Mouse (Mus musculus) activated CD4-positive, CD25-positive, alpha-beta regulatory T cell (primary cell): Measurements from ENCODE around the gene 3110082I17Rik. TPM values are rescaled to one million over a fixed set of nuclear protein-coding genes. Genes with fewer than 3 reads are reported as not detected.

Source experiments
- polyA plus RNA-seq, 2 experiments: library from polyadenylated mRNA; unstranded; fragments of 100-300 nt; shearing (Covaris generic); gene quantifications; one replicate each; pipeline ENCODE4 v1.2.1; 2017

Gene 3110082I17Rik
- polyA plus RNA-seq: 10 to 100 TPM in 1 of 2 experiments, 1 to 10 TPM in 1; 5.3 to 10.3 TPM

GRCm38 (mm10) chr5:139460384-139461067, at the start of gene 3110082I17Rik:
3110082I17Rik (minus strand) TSS chr5:139460527.

DNA sequence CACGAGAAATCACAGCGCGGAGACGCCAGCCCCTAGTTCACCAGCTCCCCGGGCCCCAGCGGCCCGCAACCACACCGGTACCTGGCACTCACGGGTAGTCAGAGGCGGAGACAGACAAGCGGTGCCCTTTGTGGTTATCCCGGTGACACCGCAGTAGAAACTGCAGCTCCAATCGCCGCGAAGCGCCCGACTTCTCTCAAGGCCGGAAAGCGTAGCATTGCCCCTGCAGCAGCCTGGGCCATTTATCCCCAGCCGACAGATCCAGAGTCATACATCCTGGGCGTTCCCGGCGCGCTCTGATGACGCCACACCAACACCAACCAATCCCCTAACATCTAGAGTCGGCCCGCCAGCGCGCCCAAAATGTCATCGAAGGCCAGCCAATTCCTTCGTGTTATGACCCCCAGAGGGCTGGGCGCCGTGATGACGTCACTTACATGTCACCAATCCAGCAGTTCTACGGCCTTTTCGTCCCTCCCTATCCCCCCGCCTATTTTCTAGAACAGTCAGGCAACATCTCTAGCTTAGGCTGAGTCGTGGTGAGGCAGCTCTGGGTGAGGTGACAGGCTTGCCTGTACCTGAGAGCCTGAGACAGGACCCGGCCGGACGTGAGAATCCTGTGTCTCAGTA, 24.0 kb upstream of the 3110082I17Rik start, which contains the start of gene Zfand2a:
Gene Zfand2a, minus strand, starts transcription at position 365 of the 630 bp plus-strand sequence.

DNA sequence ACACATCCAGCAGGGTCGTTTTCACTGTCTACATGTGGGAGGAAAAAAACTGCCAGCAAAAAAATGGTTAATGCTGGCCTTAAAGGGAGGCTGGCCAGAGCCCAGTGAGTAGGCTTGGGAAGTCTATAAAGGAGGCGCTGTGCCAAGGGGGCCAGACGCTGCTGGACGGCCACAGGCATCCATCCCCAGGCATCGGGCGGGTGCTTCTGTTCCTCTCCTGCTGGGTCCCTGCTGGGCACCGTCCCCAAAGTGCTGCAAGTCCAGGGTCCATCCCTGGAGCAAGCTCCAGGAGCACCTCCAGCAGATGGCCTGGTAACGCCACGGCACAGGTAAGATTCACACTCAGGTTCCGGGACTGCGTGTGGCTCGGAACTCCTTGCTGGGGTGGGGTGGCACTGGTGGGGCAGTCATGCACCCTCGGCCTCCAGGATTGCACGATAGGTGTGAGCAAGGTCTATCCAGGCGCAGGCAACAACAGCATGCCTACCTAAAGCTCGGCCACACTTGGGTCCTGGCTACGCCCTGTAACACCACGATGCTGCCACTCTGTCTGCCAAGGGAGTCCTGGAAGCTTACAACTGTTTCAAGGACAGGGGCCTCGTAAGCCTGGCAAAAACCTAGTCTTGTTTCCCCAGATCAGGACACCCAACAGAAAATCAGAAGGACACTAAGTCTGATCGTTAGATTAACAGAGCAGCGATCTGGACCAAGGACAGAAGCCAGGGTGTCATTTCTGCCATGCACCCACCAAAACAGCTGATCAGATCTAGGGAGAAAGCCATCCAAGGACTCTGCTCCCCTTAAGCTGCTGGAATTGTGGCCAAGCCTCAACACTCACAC, 37.1 kb downstream of the 3110082I17Rik start, which contains the start of gene Gper1:
Gene Gper1, plus strand, starts transcription at position 126 of the 840 bp plus-strand sequence.

GRCm38 (mm10) chr5:139404801-139405401, 55.4 kb downstream of the 3110082I17Rik start, which contains the start of gene C130050O18Rik:
C130050O18Rik (plus strand) TSS chr5:139405280.

GRCm38 (mm10) chr5:139377468-139378270, 82.7 kb downstream of the 3110082I17Rik start, which contains the start of gene Gpr146:
Gpr146 (plus strand) TSS chr5:139377697.

GRCm38 (mm10) chr5:139352317-139352716, 108.0 kb downstream of the 3110082I17Rik start, which contains the start of gene Cyp2w1:
Cyp2w1 (plus strand) TSS chr5:139352617.

DNA sequence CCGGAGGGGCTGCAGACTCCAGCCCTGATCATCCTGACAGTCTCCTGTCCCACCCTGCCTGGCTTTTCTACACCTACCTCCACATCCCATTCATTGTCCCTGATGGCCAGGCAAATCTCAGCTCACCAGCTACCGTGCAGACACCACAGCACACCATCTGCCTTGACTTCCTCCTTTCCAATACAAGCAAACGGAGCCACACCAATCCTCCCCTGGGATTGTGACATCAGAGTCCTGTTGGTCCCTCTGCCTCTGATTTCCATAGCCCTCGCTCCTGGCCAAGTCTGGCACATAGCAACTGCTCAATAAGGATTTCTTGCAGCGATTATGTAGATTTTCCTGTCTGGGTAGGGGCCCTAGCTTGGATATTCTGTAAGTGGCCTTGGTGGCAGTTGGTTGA, 109.2 kb downstream of the 3110082I17Rik start, which contains the start of gene Cox19:
Gene Cox19, minus strand, starts transcription at position 285 of the 400 bp plus-strand sequence.

DNA sequence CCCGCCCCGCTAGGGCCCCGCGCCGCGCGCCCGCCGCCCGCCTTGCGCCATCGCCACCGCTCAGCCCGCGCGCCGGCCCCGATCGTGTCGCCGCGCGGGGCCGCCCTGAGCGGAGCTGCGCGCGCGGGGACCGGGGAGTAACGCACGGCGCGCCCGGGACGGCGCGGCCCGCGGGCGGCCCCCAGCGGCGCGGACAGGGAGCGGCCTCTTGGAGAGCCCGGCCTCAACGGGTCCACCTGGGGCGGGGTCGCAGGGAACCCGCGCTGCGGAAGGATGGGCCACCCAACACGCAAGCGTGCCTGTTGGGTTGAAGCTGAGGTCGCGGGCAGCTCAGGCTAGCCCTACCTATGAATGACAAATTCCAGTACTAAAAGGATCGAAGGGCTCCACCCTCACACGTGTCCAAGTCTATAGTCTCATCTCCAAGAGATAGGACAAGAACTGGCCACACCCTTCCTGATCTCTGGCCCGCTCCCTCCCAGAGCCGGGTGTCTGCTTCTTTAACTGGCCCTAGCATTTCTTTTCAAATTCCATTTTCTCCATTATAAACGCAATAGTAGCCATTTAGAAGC, 134.8 kb downstream of the 3110082I17Rik start, which contains the start of gene Adap1:
Gene Adap1, minus strand, starts transcription at position 228 of the 572 bp plus-strand sequence.

Other genes starting within 250 kb of the 3110082I17Rik start
- gene Get4, start 208.2 kb downstream of the 3110082I17Rik start, polyA plus RNA-seq: 100 to 1,000 TPM; 118 to 148 TPM
- gene Adap1, start 134.9 kb downstream of the 3110082I17Rik start, polyA plus RNA-seq: 10 to 100 TPM; 13.9 to 77.4 TPM
- gene Cox19, start 109.1 kb downstream of the 3110082I17Rik start, polyA plus RNA-seq: 10 to 100 TPM; 51.7 to 52.5 TPM
- gene Cyp2w1, start 107.9 kb downstream of the 3110082I17Rik start, polyA plus RNA-seq: not detected
- 10 to 100 TPM; 23.7 to 26.2 TPM for gene Gpr146, start 82.8 kb downstream of the 3110082I17Rik start, polyA plus RNA-seq
- gene C130050O18Rik, start 55.2 kb downstream of the 3110082I17Rik start, polyA plus RNA-seq: under 1 TPM; 0.06 to 0.13 TPM
- not detected for gene Gper1, start 37.4 kb downstream of the 3110082I17Rik start, polyA plus RNA-seq
- gene Zfand2a, start 24.0 kb upstream of the 3110082I17Rik start, polyA plus RNA-seq: 10 to 100 TPM; 11.8 to 12.0 TPM
- gene Uncx, start 83.0 kb upstream of the 3110082I17Rik start, polyA plus RNA-seq: not detected